ENCODE assay signal across 9 mouse cellular contexts in genomic region chr16:33606691-33607532, GRCm38 (mm10).
DNase-seq lines count a peak whose midpoint lies in the region; ATAC-seq and TF ChIP-seq lines count a peak whose summit lies in the region.
"Had no signal": no experiment of that assay in that cellular context is flagged by ENCODE, and none has a peak within 500 bp of the region (broad histone marks: within the 10 kb centered on the region; RNA-seq: fewer than 3 reads in every experiment).

No protein-coding gene starts in this region.

- H3K9me3 ChIP-seq in kidney, embryonic 16.5 days (ENCODE audit: low read length) = no peaks in the 10 kb centered on the region
- no peaks in the 10 kb centered on the region; the same call in 1 of the 2 replicates for H3K9me3 ChIP-seq in forebrain, embryonic 11.5 days (ENCODE audit: control insufficient read depth, low read length)
- no peaks in the 10 kb centered on the region for H3K9me3 ChIP-seq in liver, postnatal 0 days (ENCODE audit: low read length)

- TF ChIP-seq CTCF in liver, postnatal 0 days (IDR thresholded peaks at IDR 0.05; ENCODE audit: low read depth) = no peak

- peak overlapping the region; percentile 14; the same call in 1 of the 2 replicates for H3K27ac ChIP-seq in kidney, embryonic 16.5 days (ENCODE audit: low read length)
- peak overlapping the region; percentile 96 for H3K27ac ChIP-seq in forebrain, embryonic 11.5 days (ENCODE audit: low read depth, low read length)
- H3K27ac ChIP-seq in liver, postnatal 0 days (ENCODE audit: low read depth) = no peak overlapping the region
- H3K27ac ChIP-seq: macrophage had no signal

- H3K27me3 ChIP-seq in kidney, embryonic 16.5 days (ENCODE audit: insufficient read depth, low read length) = no peaks in the 10 kb centered on the region
- H3K27me3 ChIP-seq in forebrain, embryonic 11.5 days (ENCODE audit: control insufficient read depth, insufficient read depth, low read length) = no peaks in the 10 kb centered on the region
- H3K27me3 ChIP-seq in liver, postnatal 0 days (ENCODE audit: insufficient read depth, low read length) = no peaks in the 10 kb centered on the region

- H3K9ac ChIP-seq in kidney, embryonic 16.5 days (replicated peaks; ENCODE audit: low read length) = no peak overlapping the region
- H3K9ac ChIP-seq in forebrain, embryonic 11.5 days (ENCODE audit: low read length) = peak overlapping the region; percentile 35; the same call in 1 of the 2 replicates
- no peak overlapping the region for H3K9ac ChIP-seq in liver, postnatal 0 days (replicated peaks)

- WGBS in kidney, embryonic 16.5 days = 47% methylated on average over 8 of the region's 8 CpGs
- 26% methylated on average over 8 of the region's 8 CpGs for WGBS in forebrain, embryonic 11.5 days
- 64% methylated on average over 8 of the region's 8 CpGs for WGBS in liver, postnatal 0 days (ENCODE audit: insufficient replicate concordance)

- no peaks in the 10 kb centered on the region for H3K36me3 ChIP-seq in kidney, embryonic 16.5 days (ENCODE audit: insufficient read depth, low read length)
- no peaks in the 10 kb centered on the region for H3K36me3 ChIP-seq in forebrain, embryonic 11.5 days (ENCODE audit: control insufficient read depth, insufficient read depth, low read length)
- H3K36me3 ChIP-seq in liver, postnatal 0 days (replicated peaks; ENCODE audit: insufficient read depth, low read length) = no peaks in the 10 kb centered on the region

- H3K4me3 ChIP-seq in kidney, embryonic 16.5 days (ENCODE audit: low read length) = no peak overlapping the region
- H3K4me3 ChIP-seq in forebrain, embryonic 11.5 days (ENCODE audit: low read depth, low read length) = no peak overlapping the region
- no peak overlapping the region for H3K4me3 ChIP-seq in liver, postnatal 0 days (ENCODE audit: low read depth, low read length)

- H3K4me2 ChIP-seq in kidney, embryonic 16.5 days (replicated peaks; ENCODE audit: low read depth, low read length) = no peak overlapping the region
- H3K4me2 ChIP-seq in forebrain, embryonic 11.5 days (ENCODE audit: low read depth, low read length, severe bottlenecking) = no peak overlapping the region; the same call in 1 of the 2 replicates
- H3K4me2 ChIP-seq in liver, postnatal 0 days (ENCODE audit: low read depth, low read length) = no peak overlapping the region

- TF ChIP-seq EP300 in liver, postnatal 0 days (IDR thresholded peaks at IDR 0.05; ENCODE audit: low read depth) = no peak

- no peaks in the 10 kb centered on the region for H3K4me1 ChIP-seq in kidney, embryonic 16.5 days (ENCODE audit: insufficient read depth, low read length)
- H3K4me1 ChIP-seq in forebrain, embryonic 11.5 days (replicated peaks; ENCODE audit: control insufficient read depth, insufficient read depth, low read length) = peaks cover 8% of the 10 kb centered on the region; the same call in 1 of the 2 replicates
- H3K4me1 ChIP-seq in liver, postnatal 0 days (ENCODE audit: insufficient read depth) = no peaks in the 10 kb centered on the region

- intact Hi-C loops in gastrocnemius, postnatal 36 days (cut with DNase I) = loop anchor here (5.0 kb wide), 1 partner anchor 55 kb away; no protein-coding TSS in a partner anchor

- DNase-seq in kidney, adult 18-20 months = no peak
- no peak for DNase-seq in forebrain, embryonic 11.5 days (ENCODE audit: low spot score)
- DNase-seq in heart, postnatal 4 days = peak; percentile 62
- peak; percentile 60 for DNase-seq in naive thymus-derived CD4-positive, alpha-beta T cell, adult 2 months (ENCODE audit: low read depth)
- DNase-seq in ovary, postnatal 10 days (ENCODE audit: low spot score) = no peak
- DNase-seq in liver, postnatal 0 days = no peak
- DNase-seq in gastrocnemius, postnatal 36 days = no peak

- ATAC-seq in kidney, embryonic 16.5 days (ENCODE audit: low FRiP score, low TSS enrichment) = peak; percentile 72; the same call in 1 of the 2 replicates
- peak; percentile 26 for ATAC-seq in forebrain, embryonic 11.5 days (replicated peaks; ENCODE audit: low FRiP score)
- no peak for ATAC-seq in liver, postnatal 0 days

Comparison
In these comparisons a context has a peak if more than half of its experiments do, and no peak if none do; other contexts are left out.
1. DNase-seq: peak in heart, postnatal 4 days (single experiment) and naive thymus-derived CD4-positive, alpha-beta T cell, adult 2 months (single experiment); none in kidney, adult 18-20 months (single experiment), forebrain, embryonic 11.5 days (single experiment), ovary, postnatal 10 days (single experiment), liver, postnatal 0 days (single experiment) and gastrocnemius, postnatal 36 days (0 of 2).